Mouse (Mus musculus) intestine, embryonic 16.5 days (tissue): ENCODE measurements around the gene Kifc3. TPM values are rescaled to one million over a fixed set of nuclear protein-coding genes. Genes with fewer than 3 reads are reported as not detected.

ENCODE experiments used
- ATAC-seq: fragments of 200-750 bp; cut with Nextera tagmentation; 2 replicates; pipeline ENCODE4 v1.8.0; 2017; ENCODE audit warnings: moderate TSS enrichment, moderate library complexity
- H3K27ac ChIP-seq: fragments of 300-500 bp; sonication (generic); 2 replicates; pipeline ENCODE4 v1.5.1; 2014; ENCODE audit warnings: mild to moderate bottlenecking, low read length
- H3K27me3 ChIP-seq: fragments of 300-500 bp; sonication (generic); replicated peaks from 2 replicates; pipeline ENCODE4 v1.6.1; 2014; ENCODE audit warnings: low read length, control low read depth, mixed read lengths; ENCODE audit not compliant: control insufficient read depth, insufficient read depth
- H3K36me3 ChIP-seq: fragments of 300-500 bp; sonication (generic); 2 replicates; pipeline ENCODE4 v1.6.1; 2014; ENCODE audit warnings: low read length, control low read depth; ENCODE audit not compliant: control insufficient read depth, insufficient read depth
- H3K4me1 ChIP-seq: fragments of 300-500 bp; sonication (generic); 2 replicates; pipeline ENCODE4 v1.6.1; 2014; ENCODE audit warnings: low read length, control low read depth, mixed read lengths; ENCODE audit not compliant: control insufficient read depth, insufficient read depth
- H3K4me2 ChIP-seq: fragments of 300-500 bp; sonication (generic); 2 replicates; pipeline ENCODE4 v1.6.1; 2014; ENCODE audit warnings: low read depth, low read length, control low read depth
- H3K4me3 ChIP-seq: fragments of 300-500 bp; sonication (generic); 2 replicates; pipeline ENCODE4 v1.5.1; 2014; ENCODE audit warnings: mild to moderate bottlenecking, low read length
- H3K9ac ChIP-seq: fragments of 300-500 bp; sonication (generic); 2 replicates; pipeline ENCODE4 v1.6.1; 2014; ENCODE audit warnings: low read depth, low read length
- H3K9me3 ChIP-seq: fragments of 300-500 bp; sonication (generic); 2 replicates; pipeline ENCODE4 v1.6.1; 2016; ENCODE audit warnings: low read length, control low read depth; ENCODE audit not compliant: control insufficient read depth
- WGBS: fragments of 180-500 bp; shearing (Covaris S2); extraction: QIAGEN DNeasy Blood & Tissue Kit; methylation state at CpG from one replicate; pipeline ENCODE4 v1.1.7; 2014; 5-methylcytosine and 5-hydroxymethylcytosine counted together
- polyA plus RNA-seq: library from polyadenylated mRNA; unstranded; fragments of >200 nt; fragmentation: Nextera tagmentation; extraction: Ambion mirVana; gene quantifications from 2 replicates; pipeline ENCODE4 v1.2.1, GENCODE M21; 2015

Gene Kifc3
- polyA plus RNA-seq, 1 experiment from 2014 or later: 23.4 TPM

DNA sequence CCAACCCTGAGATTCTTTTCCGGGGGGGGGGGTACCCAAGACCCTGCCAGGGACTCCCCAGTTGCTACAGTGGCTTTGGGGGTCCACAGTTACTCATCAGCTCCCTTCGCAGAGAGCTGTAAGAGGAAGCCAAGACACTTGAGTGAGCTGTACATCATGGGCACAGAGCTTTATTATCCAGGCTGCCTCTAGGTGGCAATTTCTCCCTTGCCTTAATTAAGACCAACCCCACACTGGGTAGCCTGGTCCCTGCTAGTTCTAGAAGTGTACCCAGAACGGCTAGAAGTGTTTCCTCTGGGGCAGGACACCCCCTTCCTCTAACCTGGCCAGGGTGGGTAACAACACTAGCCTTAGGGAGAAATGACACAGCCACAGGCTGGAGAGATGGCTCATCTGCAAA is 67.4 kb downstream of the Kifc3 start:
- 53% methylated on average over 3 of the region's 3 CpGs for WGBS
- Histone ChIP-seq H3K27me3 (no peaks in the 10 kb centered on the region), H3K9ac (no peak overlapping the region), H3K4me2 (no peak overlapping the region), H3K4me3 (no peak overlapping the region), H3K27ac (no peak overlapping the region), H3K4me1 (peaks cover 30% of the 10 kb centered on the region), H3K9me3 (no peaks in the 10 kb centered on the region), H3K36me3 (no peaks in the 10 kb centered on the region)
- ATAC-seq: no peak

DNA sequence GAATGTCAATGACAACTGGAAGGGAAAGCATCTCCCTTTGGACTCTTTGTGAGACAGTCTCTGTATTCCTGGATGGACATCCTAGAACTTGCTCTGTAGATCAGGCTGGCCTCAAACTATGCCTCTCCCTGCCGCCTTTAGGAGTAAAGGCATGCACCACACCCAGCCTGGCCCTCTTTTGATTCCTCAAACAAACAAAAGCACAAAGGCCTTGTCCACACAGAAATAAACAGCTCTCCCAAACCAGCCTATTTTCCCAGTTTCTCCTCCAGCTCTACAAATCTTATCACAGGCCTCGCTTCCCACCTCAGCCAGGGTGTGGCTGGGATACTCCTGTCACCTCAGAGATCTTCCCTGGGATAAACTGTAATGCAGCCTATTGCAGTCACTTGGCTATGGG is 68.4 kb downstream of the Kifc3 start:
- Histone ChIP-seq H3K4me3 (no peak overlapping the region), H3K36me3 (no peaks in the 10 kb centered on the region), H3K27me3 (no peaks in the 10 kb centered on the region), H3K9me3 (no peaks in the 10 kb centered on the region), H3K27ac (no peak overlapping the region), H3K4me1 (peaks cover 25% of the 10 kb centered on the region), H3K9ac (no peak overlapping the region), H3K4me2 (no peak overlapping the region)
- ATAC-seq: no peak
- 84% methylated on average over 2 of the region's 2 CpGs for WGBS

DNA sequence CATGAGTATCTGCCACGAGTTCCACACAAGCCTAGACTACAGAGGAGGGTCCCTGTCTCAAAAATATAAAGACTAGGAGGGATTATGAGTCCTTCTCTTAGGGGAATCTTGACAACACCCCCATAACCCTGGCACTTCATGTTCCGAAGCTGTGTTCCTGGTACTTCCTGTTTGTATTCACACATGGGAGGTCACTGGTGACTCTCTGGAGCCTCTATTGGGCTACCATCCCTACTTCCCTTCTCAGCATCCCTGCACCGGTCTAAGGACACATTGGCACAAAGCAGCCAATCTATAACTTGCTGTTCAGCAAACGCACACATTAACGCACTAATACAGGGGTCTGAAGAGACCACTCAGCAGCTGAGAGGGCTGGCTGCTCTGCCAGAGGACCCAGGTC is 70.6 kb downstream of the Kifc3 start:
- no peak overlapping the region for H3K4me3 ChIP-seq
- no peak overlapping the region for H3K4me2 ChIP-seq
- no peaks in the 10 kb centered on the region for H3K9me3 ChIP-seq
- H3K36me3 ChIP-seq: peaks cover 4% of the 10 kb centered on the region; the same call in 1 of the 2 replicates
- no peak overlapping the region for H3K9ac ChIP-seq
- H3K27me3 ChIP-seq: no peaks in the 10 kb centered on the region
- 83% methylated on average over 5 of the region's 5 CpGs for WGBS
- no peak for ATAC-seq
- H3K27ac ChIP-seq: no peak overlapping the region
- peaks cover 10% of the 10 kb centered on the region for H3K4me1 ChIP-seq

DNA sequence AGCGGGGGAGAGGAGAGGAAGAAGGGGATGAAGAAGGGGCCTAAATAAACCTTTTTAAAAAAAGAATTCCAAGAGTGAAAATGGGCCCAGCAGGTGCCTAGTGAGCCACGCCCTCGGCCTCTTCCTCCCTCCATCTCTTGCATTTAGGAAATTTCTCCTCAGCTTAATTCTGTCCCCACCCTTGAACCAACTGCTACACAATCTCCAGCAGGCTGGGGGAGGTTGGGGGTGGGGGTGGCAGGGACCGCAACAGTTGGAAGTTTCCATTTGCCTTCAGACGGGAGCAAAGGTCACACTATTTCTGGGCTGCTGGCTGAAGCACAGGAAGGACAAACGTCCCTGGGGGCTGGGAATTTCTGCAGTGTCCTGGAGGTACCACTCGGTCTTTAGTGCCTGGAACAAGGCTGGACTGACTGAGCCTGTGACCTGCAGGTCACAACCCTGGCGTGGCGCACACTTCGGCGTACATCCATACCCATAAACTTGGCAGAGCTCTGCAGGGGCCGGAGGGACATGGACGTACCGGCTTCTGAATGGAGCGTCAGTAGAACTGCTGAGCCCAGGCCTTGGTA is 71.6 kb downstream of the Kifc3 start:
- 59% methylated on average over 15 of the region's 15 CpGs for WGBS
- no peaks in the 10 kb centered on the region for H3K9me3 ChIP-seq
- H3K27ac ChIP-seq: no peak overlapping the region
- peaks cover 8% of the 10 kb centered on the region for H3K4me1 ChIP-seq
- no peak overlapping the region for H3K4me2 ChIP-seq
- no peak overlapping the region for H3K9ac ChIP-seq
- peaks cover 4% of the 10 kb centered on the region; the same call in 1 of the 2 replicates for H3K36me3 ChIP-seq
- no peak overlapping the region for H3K4me3 ChIP-seq
- H3K27me3 ChIP-seq: no peaks in the 10 kb centered on the region
- ATAC-seq: peak; percentile 15; the same call in 1 of the 2 replicates

DNA sequence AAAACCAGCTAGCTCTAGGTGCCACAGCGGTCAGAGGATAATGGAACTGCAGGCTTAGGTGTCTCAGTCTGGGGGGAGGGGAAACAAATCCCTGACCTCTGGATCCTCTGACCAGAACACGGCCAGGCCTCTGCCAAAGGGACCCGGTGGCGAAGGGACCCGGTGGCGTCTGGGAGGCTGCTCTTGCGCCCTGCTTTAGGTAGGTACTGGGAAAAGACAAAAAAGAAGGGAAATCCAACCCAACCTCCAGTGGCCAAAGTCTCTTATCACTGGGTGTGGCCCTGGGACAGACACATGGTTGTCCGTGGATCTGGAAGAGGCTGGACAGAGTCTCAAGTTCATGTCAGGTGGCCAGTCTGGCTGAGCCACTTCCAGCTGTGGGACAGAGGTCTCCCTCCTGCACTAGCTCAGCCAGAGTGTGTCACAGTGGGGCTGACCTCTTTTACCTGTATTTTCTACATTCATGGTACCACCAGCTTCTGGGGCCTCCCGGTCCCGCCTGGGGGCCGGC is 73.8 kb downstream of the Kifc3 start:
- no peak for ATAC-seq
- H3K9ac ChIP-seq: 0 out of 2 replicates have a peak overlapping the region, but pooled peaks have one; percentile 19
- H3K4me1 ChIP-seq: peaks cover 8% of the 10 kb centered on the region
- no peaks in the 10 kb centered on the region for H3K9me3 ChIP-seq
- no peak overlapping the region for H3K27ac ChIP-seq
- peaks cover 7% of the 10 kb centered on the region for H3K36me3 ChIP-seq
- H3K4me2 ChIP-seq: no peak overlapping the region
- WGBS: 92% methylated on average over 11 of the region's 11 CpGs
- H3K4me3 ChIP-seq: no peak overlapping the region
- no peaks in the 10 kb centered on the region for H3K27me3 ChIP-seq

DNA sequence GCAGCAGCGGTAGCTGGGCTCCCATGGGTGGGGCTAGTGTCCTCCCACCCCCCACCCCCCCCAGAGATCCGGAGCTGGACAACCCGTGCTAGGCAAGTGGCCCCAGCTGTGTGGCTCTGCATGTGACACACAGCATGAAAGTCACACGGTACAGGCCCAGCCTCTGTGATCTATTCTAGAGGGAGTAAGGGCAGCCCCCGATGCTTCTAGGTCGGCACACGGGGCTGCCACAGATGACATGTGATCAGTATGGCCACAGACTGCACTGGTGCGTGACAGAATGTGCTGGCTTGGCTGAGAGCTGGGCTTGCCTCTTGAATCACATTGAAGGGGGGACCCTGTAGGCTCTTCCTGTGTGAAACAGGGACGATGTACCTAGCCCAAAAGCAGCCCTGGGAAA is 75.0 kb downstream of the Kifc3 start:
- Histone ChIP-seq H3K4me2 (no peak overlapping the region), H3K27me3 (no peaks in the 10 kb centered on the region), H3K4me1 (peaks cover 8% of the 10 kb centered on the region), H3K4me3 (no peak overlapping the region), H3K9ac (no peak overlapping the region), H3K9me3 (no peaks in the 10 kb centered on the region), H3K27ac (no peak overlapping the region), H3K36me3 (peaks cover 7% of the 10 kb centered on the region)
- no peak for ATAC-seq
- 78% methylated on average over 9 of the region's 9 CpGs for WGBS

DNA sequence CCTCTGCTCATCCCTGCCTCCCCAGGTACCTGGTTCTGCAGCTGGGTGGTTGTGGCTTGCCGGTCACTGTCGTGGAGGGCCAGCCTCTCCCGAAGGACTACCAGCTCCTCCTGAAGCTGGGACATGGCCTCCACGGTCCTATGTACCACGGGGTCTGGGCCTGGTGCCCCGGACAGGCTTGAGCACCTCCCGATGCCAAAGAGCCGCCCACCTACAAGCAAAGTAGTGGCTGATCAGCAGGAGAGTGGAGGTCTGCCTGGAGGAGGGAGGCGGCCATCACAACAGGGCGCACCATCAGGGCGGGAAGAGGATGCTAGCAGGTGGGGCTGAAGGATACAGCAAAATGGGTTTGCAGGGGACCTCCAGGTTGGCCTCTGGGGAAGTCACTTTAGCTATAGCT is 76.1 kb downstream of the Kifc3 start:
- Histone ChIP-seq H3K4me3 (no peak overlapping the region), H3K36me3 (peaks cover 7% of the 10 kb centered on the region), H3K27ac (no peak overlapping the region), H3K4me1 (peaks cover 6% of the 10 kb centered on the region), H3K27me3 (no peaks in the 10 kb centered on the region), H3K4me2 (no peak overlapping the region), H3K9ac (no peak overlapping the region), H3K9me3 (no peaks in the 10 kb centered on the region)
- no peak for ATAC-seq
- WGBS: 91% methylated on average over 11 of the region's 11 CpGs

DNA sequence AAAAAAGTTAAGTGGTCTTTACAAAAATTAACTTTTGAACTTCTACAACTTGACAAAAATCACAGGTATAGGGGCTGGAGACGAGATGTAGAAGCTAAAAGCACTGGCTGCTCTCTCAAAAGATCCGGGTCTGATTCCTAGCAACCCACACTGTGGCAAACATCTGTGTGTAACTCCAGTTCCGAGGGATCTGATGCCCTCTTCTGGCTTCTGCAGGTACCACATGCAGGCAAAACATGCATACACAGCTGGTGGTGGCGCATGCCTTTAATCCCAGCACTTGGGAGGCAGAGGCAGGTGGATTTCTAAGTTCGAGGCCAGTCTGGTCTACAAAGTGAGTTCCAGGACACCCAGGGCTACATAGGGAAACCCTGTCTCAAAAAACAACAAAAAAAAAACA is 79.2 kb downstream of the Kifc3 start:
- Histone ChIP-seq H3K9me3 (no peaks in the 10 kb centered on the region), H3K4me2 (no peak overlapping the region), H3K27ac (no peak overlapping the region), H3K4me3 (no peak overlapping the region), H3K4me1 (no peaks in the 10 kb centered on the region), H3K27me3 (no peaks in the 10 kb centered on the region), H3K9ac (no peak overlapping the region), H3K36me3 (peaks cover 3% of the 10 kb centered on the region; the same call in 1 of the 2 replicates)
- no peak for ATAC-seq
- WGBS: 95% methylated on average over 5 of the region's 5 CpGs

DNA sequence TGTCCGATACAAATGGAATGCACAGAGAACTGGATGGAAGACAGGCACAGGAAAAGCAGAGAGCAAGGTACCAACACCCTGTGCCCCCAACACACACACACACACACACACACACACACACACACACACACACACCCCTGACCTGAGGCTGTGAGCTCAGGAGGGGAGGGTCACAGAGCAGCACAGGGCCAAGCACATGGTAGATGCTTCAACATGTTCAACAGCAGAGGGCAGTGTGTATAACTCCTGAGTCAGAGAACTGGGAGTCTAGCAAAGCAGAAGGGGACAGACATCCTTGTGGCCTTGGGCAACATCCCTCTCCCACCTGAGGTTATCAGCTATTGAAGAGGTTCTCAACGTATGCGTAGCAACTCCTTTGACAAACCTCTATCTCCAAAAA is 88.9 kb downstream of the Kifc3 start:
- peaks cover 6% of the 10 kb centered on the region for H3K36me3 ChIP-seq
- no peak overlapping the region for H3K27ac ChIP-seq
- H3K9me3 ChIP-seq: no peaks in the 10 kb centered on the region
- WGBS: 74% methylated on average over 3 of the region's 3 CpGs
- H3K4me2 ChIP-seq: no peak overlapping the region
- ATAC-seq: peak; percentile 60
- no peak overlapping the region for H3K9ac ChIP-seq
- H3K4me1 ChIP-seq: no peaks in the 10 kb centered on the region
- H3K4me3 ChIP-seq: no peak overlapping the region
- no peaks in the 10 kb centered on the region for H3K27me3 ChIP-seq

DNA sequence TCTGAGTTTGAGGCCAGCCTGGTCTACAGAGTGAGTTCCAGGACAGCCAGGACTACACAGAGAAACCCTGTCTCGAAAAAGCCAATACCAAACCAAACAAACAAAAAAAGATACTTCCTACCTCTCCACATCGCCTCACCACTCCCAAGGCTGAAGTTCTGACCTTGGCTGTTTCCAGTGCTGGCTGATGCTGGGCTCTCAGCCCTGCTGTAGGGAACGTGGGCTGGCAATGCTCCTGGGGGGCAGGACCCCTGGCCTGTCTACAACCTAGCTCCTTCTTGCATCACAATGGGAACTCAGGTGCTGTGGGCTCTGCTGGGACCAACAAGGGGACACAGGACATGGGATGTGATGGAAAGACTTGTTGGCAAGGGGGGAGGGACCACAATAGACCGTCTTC is 89.5 kb downstream of the Kifc3 start:
- 79% methylated on average over 4 of the region's 4 CpGs for WGBS
- H3K9me3 ChIP-seq: no peaks in the 10 kb centered on the region
- H3K27ac ChIP-seq: no peak overlapping the region
- ATAC-seq: no peak
- peaks cover 6% of the 10 kb centered on the region for H3K36me3 ChIP-seq
- H3K27me3 ChIP-seq: no peaks in the 10 kb centered on the region
- H3K4me3 ChIP-seq: no peak overlapping the region
- no peak overlapping the region for H3K9ac ChIP-seq
- no peaks in the 10 kb centered on the region for H3K4me1 ChIP-seq
- no peak overlapping the region for H3K4me2 ChIP-seq
